ENCODE assay signal across 1 mouse cellular context in the genomic region with DNA sequence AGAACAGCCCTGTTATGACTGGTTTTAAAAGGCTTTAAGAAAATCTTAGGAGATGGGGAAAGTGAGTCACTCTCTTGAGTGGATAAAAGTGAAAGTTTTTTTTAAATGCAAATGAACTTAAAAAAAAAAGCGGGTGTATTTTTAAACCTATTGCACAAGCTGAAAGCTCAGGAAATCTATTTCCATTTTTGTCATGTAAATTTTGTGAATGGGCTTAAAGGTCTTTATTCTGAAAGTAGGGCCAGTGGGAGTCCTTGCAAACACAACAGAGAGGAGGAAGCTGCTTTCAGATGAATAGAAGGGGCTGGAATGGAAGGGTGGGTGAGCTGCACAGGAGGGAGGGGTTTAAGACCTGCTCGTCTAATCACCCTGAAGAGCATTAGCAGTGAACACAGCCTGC.
A peak's percentile ranks its signal among the peaks of the same experiment; 100 is the strongest.
TF ChIP-seq lines count a peak whose summit lies in the region.

No protein-coding gene starts in this region.

TF ChIP-seq in CH12.LX, 34 proteins besides CTCF, POLR2A, EP300 and RAD21 (continued from another document):
- peak; percentile 96 for TF ChIP-seq ZNF384 (IDR thresholded peaks at IDR 0.05; ENCODE audit: low read depth, low read length)
- TF ChIP-seq USF1 (IDR thresholded peaks at IDR 0.05; ENCODE audit: low read depth, low read length) = no peak
- TF ChIP-seq MAX (IDR thresholded peaks at IDR 0.05; ENCODE audit: low read length) = no peak
- TF ChIP-seq PAX5 (IDR thresholded peaks at IDR 0.05; ENCODE audit: low read length) = no peak
- peak; percentile 83 for TF ChIP-seq MEF2A (IDR thresholded peaks at IDR 0.05; ENCODE audit: borderline replicate concordance, low read depth, low read length)
- TF ChIP-seq IRF4 (IDR thresholded peaks at IDR 0.05; ENCODE audit: low read depth, low read length) = no peak
